Comparison of ENCODE assay signal across 8 mouse cellular contexts in genomic region chr10:80589879-80590854, GRCm38 (mm10). TPM values are rescaled to one million over a fixed set of nuclear protein-coding genes. Genes with fewer than 3 reads are reported as not detected.
A peak's percentile ranks its signal among the peaks of the same experiment; 100 is the strongest.
DNase-seq lines count a peak whose midpoint lies in the region; ATAC-seq and TF ChIP-seq lines count a peak whose summit lies in the region.

Abhd17a (minus strand) TSS chr10:80590341.

- DNase-seq in ZHBTc4 (ENCODE audit: low read depth, low spot score) = peak; percentile 99
- DNase-seq in gastrocnemius, adult 2 months = peak; percentile 97
- DNase-seq in hindbrain, postnatal 0 days (ENCODE audit: low spot score) = peak; percentile 99
- peak; percentile 91 to 92 for DNase-seq in left cerebral cortex, adult 2 months (ENCODE audit: extremely low spot score in 1 of 2, low spot score in 2 of 2)
- peak; percentile 89 to 90 for DNase-seq in right cerebral cortex, adult 2 months (ENCODE audit: low spot score in 2 of 2)
- peak; percentile 97 for DNase-seq in urinary bladder, postnatal 14 days (ENCODE audit: low spot score)

- intact Hi-C loops in gastrocnemius, adult 2 months (cut with DNase I) = no loop called here
- intact Hi-C loops in left cerebral cortex, adult 2 months (cut with DNase I) = no loop called here

- no peaks in the 10 kb centered on the region for H3K9me3 ChIP-seq in hindbrain, postnatal 0 days (ENCODE audit: low read length)

- H3K4me1 ChIP-seq in hindbrain, postnatal 0 days (ENCODE audit: insufficient read depth, low read length) = 0 out of 2 replicates have a peak, but pooled peaks cover 13% of the 10 kb centered on the region

- TF ChIP-seq CTCF in gastrocnemius, adult 2 months (IDR thresholded peaks at IDR 0.05) = no peak
- TF ChIP-seq CTCF in hindbrain, postnatal 0 days (IDR thresholded peaks at IDR 0.05; ENCODE audit: low read depth) = no peak
- TF ChIP-seq CTCF in left cerebral cortex, adult 2 months (IDR thresholded peaks at IDR 0.05) = no peak

- peak; percentile 95 for ATAC-seq in common myeloid progenitor, adult 5-6 weeks (replicated peaks; ENCODE audit: low read depth, poor library complexity, severe bottlenecking)
- ATAC-seq in hindbrain, postnatal 0 days = peak; percentile 98
- ATAC-seq in megakaryocyte, adult 5-6 weeks (ENCODE audit: poor library complexity, severe bottlenecking) = peak; percentile 96

- peak within 1 kb of the TSS; percentile 93 for H3K9ac ChIP-seq in hindbrain, postnatal 0 days (replicated peaks; ENCODE audit: low read length)

- H3K4me2 ChIP-seq in hindbrain, postnatal 0 days (ENCODE audit: low read depth, low read length) = peak within 1 kb of the TSS; percentile 100

- peak within 1 kb of the TSS; percentile 94 for H3K4me3 ChIP-seq in gastrocnemius, adult 2 months
- H3K4me3 ChIP-seq in hindbrain, postnatal 0 days (ENCODE audit: low read length) = peak within 1 kb of the TSS; percentile 98
- H3K4me3 ChIP-seq in left cerebral cortex, adult 2 months = peak within 1 kb of the TSS; percentile 86

- H3K36me3 ChIP-seq in hindbrain, postnatal 0 days (ENCODE audit: insufficient read depth, low read length) = no peaks in the 10 kb centered on the region

- no peaks in the 10 kb centered on the region for H3K27me3 ChIP-seq in hindbrain, postnatal 0 days (ENCODE audit: insufficient read depth, low read length)

- peak within 1 kb of the TSS; percentile 90 for H3K27ac ChIP-seq in gastrocnemius, adult 2 months
- H3K27ac ChIP-seq in hindbrain, postnatal 0 days = peak within 1 kb of the TSS; percentile 77; the same call in 1 of the 2 replicates
- H3K27ac ChIP-seq in left cerebral cortex, adult 2 months = peak within 1 kb of the TSS; percentile 85

- under 1% methylated on average over 69 of the region's 73 CpGs for WGBS in hindbrain, postnatal 0 days

RNA-seq across cellular contexts. Expression of gene Abhd17a, which starts in this region (rescaled TPM):
- 15.3 and 29.6 TPM in 2 replicates for total RNA-seq in common myeloid progenitor, adult 5-6 weeks (2017)
- total RNA-seq in gastrocnemius, adult 2 months (2021) = 10 to 100 TPM; 60.6 to 61.7 TPM
- total RNA-seq in hindbrain, postnatal 0 days (2014; rRNA removed) = 389 and 721 TPM in 2 replicates
- 159 and 171 TPM in 2 replicates for polyA plus RNA-seq in hindbrain, postnatal 0 days (2015; fragmentation: Nextera tagmentation; extraction: Ambion mirVana)
- total RNA-seq in left cerebral cortex, adult 2 months (2021) = 100 to 1,000 TPM; 185 to 191 TPM
- 64.8 and 82.1 TPM in 2 replicates for total RNA-seq in megakaryocyte, adult 5-6 weeks (2015)
- total RNA-seq in megakaryocyte, adult 5-6 weeks (2017) = 21.7 and 31.6 TPM in 2 replicates

Comparison
In these comparisons a context has a peak if more than half of its experiments do, and no peak if none do; other contexts are left out.
1. Peak in every context shown above with its lines: DNase-seq, ATAC-seq, H3K4me3 ChIP-seq and H3K27ac ChIP-seq.